Mouse (Mus musculus): ENCODE measurements around the gene B3gat3. TPM values are rescaled to one million over a fixed set of nuclear protein-coding genes. Genes with fewer than 3 reads are reported as not detected.

The B3gat3 gene
- polyA plus RNA-seq, 1 experiment from 2014 or later, result 48.6 TPM

- Histone ChIP-seq H3K4me1 (peaks cover 29% of the 10 kb centered on the region), H3K9me3 (no peaks in the 10 kb centered on the region), H3K27me3 (no peaks in the 10 kb centered on the region), H3K36me3 (peaks cover 51% of the 10 kb centered on the region), H3K27ac (no peak overlapping the region), H3K4me3 (peak overlapping the region; percentile 84), H3K4me2 (peak overlapping the region; percentile 74), H3K9ac (peak overlapping the region; percentile 76; the same call in 1 of the 2 replicates)
- WGBS, result 74% methylated on average over 7 of the region's 7 CpGs
- no peak for ATAC-seq (ENCODE audit: insufficient number of reproducible peaks, low FRiP score, low TSS enrichment, low read depth)
Measured at GRCm38 (mm10) chr19:8930771-8931170, 10.6 kb downstream of the B3gat3 start.

GRCm38 (mm10) chr19:8936736-8937135, 16.6 kb downstream of the B3gat3 start:
- H3K36me3 ChIP-seq, result peaks cover 67% of the 10 kb centered on the region
- H3K9ac ChIP-seq, result no peak overlapping the region
- H3K4me1 ChIP-seq, result peaks cover 12% of the 10 kb centered on the region
- H3K9me3 ChIP-seq, result no peaks in the 10 kb centered on the region
- ATAC-seq (ENCODE audit: insufficient number of reproducible peaks, low FRiP score, low TSS enrichment, low read depth), result no peak
- H3K4me2 ChIP-seq, result no peak overlapping the region
- no peaks in the 10 kb centered on the region for H3K27me3 ChIP-seq
- WGBS, result 87% methylated on average over 2 of the region's 2 CpGs
- no peak overlapping the region for H3K27ac ChIP-seq
- no peak overlapping the region for H3K4me3 ChIP-seq

GRCm38 (mm10) chr19:8940526-8941133, 20.5 kb downstream of the B3gat3 start:
- Histone ChIP-seq H3K4me1 (peaks cover 37% of the 10 kb centered on the region), H3K9me3 (no peaks in the 10 kb centered on the region), H3K4me2 (peak overlapping the region; percentile 64; the same call in 1 of the 2 replicates), H3K36me3 (peaks cover 48% of the 10 kb centered on the region), H3K27me3 (no peaks in the 10 kb centered on the region), H3K9ac (no peak overlapping the region; the same call in 1 of the 2 replicates), H3K27ac (peak overlapping the region; percentile 98), H3K4me3 (peak overlapping the region; percentile 90)
- ATAC-seq (ENCODE audit: insufficient number of reproducible peaks, low FRiP score, low TSS enrichment, low read depth), result no peak
- WGBS, result 73% methylated on average over 15 of the region's 15 CpGs

GRCm38 (mm10) chr19:8941136-8941514, 21.0 kb downstream of the B3gat3 start:
- Histone ChIP-seq H3K4me1 (peaks cover 37% of the 10 kb centered on the region), H3K9me3 (no peaks in the 10 kb centered on the region), H3K4me2 (peak overlapping the region; percentile 64), H3K9ac (peak overlapping the region; percentile 35), H3K36me3 (peaks cover 49% of the 10 kb centered on the region), H3K27me3 (no peaks in the 10 kb centered on the region), H3K4me3 (peak overlapping the region; percentile 90), H3K27ac (peak overlapping the region; percentile 98)
- ATAC-seq (ENCODE audit: insufficient number of reproducible peaks, low FRiP score, low TSS enrichment, low read depth), result no peak
- WGBS, result 28% methylated on average over 10 of the region's 10 CpGs

- Histone ChIP-seq H3K36me3 (peaks cover 48% of the 10 kb centered on the region), H3K4me1 (peaks cover 37% of the 10 kb centered on the region), H3K9me3 (no peaks in the 10 kb centered on the region), H3K4me3 (peak within 1 kb of the TSS; percentile 90), H3K9ac (peak within 1 kb of the TSS; percentile 94), H3K27me3 (no peaks in the 10 kb centered on the region), H3K27ac (peak within 1 kb of the TSS; percentile 98), H3K4me2 (peak within 1 kb of the TSS; percentile 64)
- under 1% methylated on average over 64 of the region's 64 CpGs for WGBS
- peak; percentile 92 for ATAC-seq (ENCODE audit: insufficient number of reproducible peaks, low FRiP score, low TSS enrichment, low read depth)
Measured at GRCm38 (mm10) chr19:8941515-8942217, 21.5 kb downstream of the B3gat3 start, which contains the start of gene Mta2. Mta2 (plus strand) TSS chr19:8941875.

- no peaks in the 10 kb centered on the region for H3K9me3 ChIP-seq
- H3K27ac ChIP-seq, result peak overlapping the region; percentile 98
- peak overlapping the region; percentile 64 for H3K4me2 ChIP-seq
- WGBS, result under 1% methylated on average over 46 of the region's 46 CpGs
- H3K36me3 ChIP-seq, result peaks cover 47% of the 10 kb centered on the region
- H3K27me3 ChIP-seq, result no peaks in the 10 kb centered on the region
- peak; percentile 31; the same call in 1 of the 2 replicates for ATAC-seq (ENCODE audit: insufficient number of reproducible peaks, low FRiP score, low TSS enrichment, low read depth)
- H3K4me1 ChIP-seq, result peaks cover 37% of the 10 kb centered on the region
- H3K4me3 ChIP-seq, result peak overlapping the region; percentile 90
- peak overlapping the region; percentile 94 for H3K9ac ChIP-seq
Measured at GRCm38 (mm10) chr19:8942276-8942964, 22.2 kb downstream of the B3gat3 start.

GRCm38 (mm10) chr19:8943047-8943446, 22.9 kb downstream of the B3gat3 start:
- no peaks in the 10 kb centered on the region for H3K9me3 ChIP-seq
- H3K4me1 ChIP-seq, result peaks cover 37% of the 10 kb centered on the region
- ATAC-seq (ENCODE audit: insufficient number of reproducible peaks, low FRiP score, low TSS enrichment, low read depth), result no peak
- H3K4me2 ChIP-seq, result peak overlapping the region; percentile 64
- no peaks in the 10 kb centered on the region for H3K27me3 ChIP-seq
- peak overlapping the region; percentile 90 for H3K4me3 ChIP-seq
- H3K27ac ChIP-seq, result peak overlapping the region; percentile 98; the same call in 1 of the 2 replicates
- peak overlapping the region; percentile 94 for H3K9ac ChIP-seq
- H3K36me3 ChIP-seq, result peaks cover 48% of the 10 kb centered on the region
- 58% methylated on average over 2 of the region's 2 CpGs for WGBS

GRCm38 (mm10) chr19:8944062-8944461, 23.9 kb downstream of the B3gat3 start:
- H3K9ac ChIP-seq, result no peak overlapping the region
- no peak for ATAC-seq (ENCODE audit: insufficient number of reproducible peaks, low FRiP score, low TSS enrichment, low read depth)
- 34% methylated on average over 5 of the region's 5 CpGs for WGBS

GRCm38 (mm10) chr19:8944750-8945149, 24.6 kb downstream of the B3gat3 start:
- peaks cover 37% of the 10 kb centered on the region for H3K4me1 ChIP-seq
- no peaks in the 10 kb centered on the region for H3K27me3 ChIP-seq
- no peaks in the 10 kb centered on the region for H3K9me3 ChIP-seq
- peak overlapping the region; percentile 90 for H3K4me3 ChIP-seq
- 26% methylated on average over 5 of the region's 5 CpGs for WGBS
- H3K9ac ChIP-seq, result no peak overlapping the region
- peaks cover 46% of the 10 kb centered on the region for H3K36me3 ChIP-seq
- ATAC-seq (ENCODE audit: insufficient number of reproducible peaks, low FRiP score, low TSS enrichment, low read depth), result no peak
- peak overlapping the region; percentile 64 for H3K4me2 ChIP-seq
- peak overlapping the region; percentile 54 for H3K27ac ChIP-seq

More at GRCm38 (mm10) chr19:8944062-8944461, 23.9 kb downstream of the B3gat3 start:
- H3K36me3 ChIP-seq, result peaks cover 48% of the 10 kb centered on the region
- H3K4me3 ChIP-seq, result peak overlapping the region; percentile 90
- peaks cover 37% of the 10 kb centered on the region for H3K4me1 ChIP-seq
- H3K27me3 ChIP-seq, result no peaks in the 10 kb centered on the region
- H3K4me2 ChIP-seq, result peak overlapping the region; percentile 64
- no peaks in the 10 kb centered on the region for H3K9me3 ChIP-seq
- H3K27ac ChIP-seq, result 0 out of 2 replicates have a peak overlapping the region, but pooled peaks have one; percentile 98

GRCm38 (mm10) chr19:8945251-8945650, 25.1 kb downstream of the B3gat3 start:
- Histone ChIP-seq H3K27me3 (no peaks in the 10 kb centered on the region), H3K4me2 (peak overlapping the region; percentile 64), H3K4me3 (peak overlapping the region; percentile 90), H3K36me3 (peaks cover 50% of the 10 kb centered on the region), H3K9me3 (no peaks in the 10 kb centered on the region), H3K27ac (peak overlapping the region; percentile 54), H3K9ac (no peak overlapping the region), H3K4me1 (peaks cover 37% of the 10 kb centered on the region)
- WGBS, result 67% methylated on average over 6 of the region's 6 CpGs
- ATAC-seq (ENCODE audit: insufficient number of reproducible peaks, low FRiP score, low TSS enrichment, low read depth), result no peak

GRCm38 (mm10) chr19:8946929-8947328, 26.8 kb downstream of the B3gat3 start:
- Histone ChIP-seq H3K4me2 (no peak overlapping the region), H3K4me1 (peaks cover 25% of the 10 kb centered on the region), H3K27ac (no peak overlapping the region), H3K27me3 (no peaks in the 10 kb centered on the region), H3K9me3 (no peaks in the 10 kb centered on the region), H3K4me3 (no peak overlapping the region), H3K9ac (no peak overlapping the region), H3K36me3 (peaks cover 67% of the 10 kb centered on the region)
- no peak for ATAC-seq (ENCODE audit: insufficient number of reproducible peaks, low FRiP score, low TSS enrichment, low read depth)
- WGBS, result 79% methylated on average over 7 of the region's 7 CpGs
